Mouse (Mus musculus) stomach, postnatal 0 days (tissue): Measurements from ENCODE around the gene Slc7a7. TPM values are rescaled to one million over a fixed set of nuclear protein-coding genes. Genes with fewer than 3 reads are reported as not detected.

Experiments used
- ATAC-seq: fragments of 200-750 bp; cut with Nextera tagmentation; 2 replicates; pipeline ENCODE4 v1.8.0; 2017; ENCODE audit not compliant: low FRiP score, low TSS enrichment
- DNase-seq: peaks from one replicate; pipeline ENCODE4 v3.0.0-alpha.2; 2016; ENCODE audit warnings: low spot score
- H3K27ac ChIP-seq: fragments of 300-500 bp; sonication (generic); replicated peaks from 2 replicates; pipeline ENCODE4 v1.5.1; 2014; ENCODE audit warnings: mild to moderate bottlenecking, control low read depth
- H3K27me3 ChIP-seq: fragments of 300-500 bp; sonication (generic); 2 replicates; pipeline ENCODE4 v1.6.1; 2014; ENCODE audit warnings: low read length; ENCODE audit not compliant: control insufficient read depth, insufficient read depth
- H3K36me3 ChIP-seq: fragments of 300-500 bp; sonication (generic); 2 replicates; pipeline ENCODE4 v1.6.1; 2014; ENCODE audit warnings: low read length, mixed read lengths; ENCODE audit not compliant: control insufficient read depth, insufficient read depth
- H3K4me1 ChIP-seq: fragments of 300-500 bp; sonication (generic); replicated peaks from 2 replicates; pipeline ENCODE4 v1.6.1; 2014; ENCODE audit warnings: antibody characterized with exemption; ENCODE audit not compliant: control insufficient read depth, insufficient read depth
- H3K4me2 ChIP-seq: fragments of 300-500 bp; sonication (generic); replicated peaks from 2 replicates; pipeline ENCODE4 v1.6.1; 2014; ENCODE audit warnings: low read depth, mild to moderate bottlenecking, control low read depth, moderate library complexity
- H3K4me3 ChIP-seq: fragments of 300-500 bp; sonication (generic); 2 replicates; pipeline ENCODE4 v1.5.1; 2014; ENCODE audit warnings: low read depth, low read length, control low read depth
- H3K9ac ChIP-seq: fragments of 300-500 bp; sonication (generic); 2 replicates; pipeline ENCODE4 v1.6.1; 2014; ENCODE audit warnings: mild to moderate bottlenecking, low read length, control low read depth, mixed read lengths
- H3K9me3 ChIP-seq: fragments of 300-500 bp; sonication (generic); 2 replicates; pipeline ENCODE4 v1.6.1; 2016; ENCODE audit warnings: low read length; ENCODE audit not compliant: control insufficient read depth
- CTCF ChIP-seq: IDR thresholded peaks from 2 replicates; pipeline ENCODE4 v1.5.1; 2016; ENCODE audit warnings: antibody characterized with exemption, low read depth, mild to moderate bottlenecking, moderate library complexity
- EP300 ChIP-seq: optimal IDR thresholded peaks from 2 replicates; pipeline ENCODE3; 2016; ENCODE audit warnings: antibody characterized with exemption
- WGBS: fragments of 180-500 bp; shearing (Covaris S2); extraction: QIAGEN DNeasy Blood & Tissue Kit; methylation state at CpG from one replicate; pipeline ENCODE4 v1.1.7; 2014; 5-methylcytosine and 5-hydroxymethylcytosine counted together
- polyA plus RNA-seq: library from polyadenylated mRNA; unstranded; fragments of >200 nt; fragmentation: Nextera tagmentation; extraction: Ambion mirVana; gene quantifications from 2 replicates; pipeline ENCODE4 v1.2.1, GENCODE M21; 2015

Gene Slc7a7
- polyA plus RNA-seq, 1 experiment from 2014 or later = 9.5 TPM

- Histone ChIP-seq H3K4me1 (no peaks in the 10 kb centered on the region), H3K9me3 (no peaks in the 10 kb centered on the region), H3K36me3 (no peaks in the 10 kb centered on the region), H3K4me3 (no peak overlapping the region), H3K4me2 (no peak overlapping the region), H3K9ac (no peak overlapping the region), H3K27me3 (no peaks in the 10 kb centered on the region), H3K27ac (no peak overlapping the region)
- 45% methylated on average over 8 of the region's 8 CpGs for WGBS
- DNase-seq (no peak), ATAC-seq (no peak)
- no peak for TF ChIP-seq EP300
- no peak for TF ChIP-seq CTCF
These were observed 18.6 kb downstream of the Slc7a7 start for GRCm38 (mm10) chr14:54398921-54399382.

- DNase-seq = no peak
These were observed 19.1 kb downstream of the Slc7a7 start for GRCm38 (mm10) chr14:54398528-54398916.

GRCm38 (mm10) chr14:54397872-54398527 lies 19.6 kb downstream of the Slc7a7 start:
- H3K9me3 ChIP-seq = no peaks in the 10 kb centered on the region
- no peak overlapping the region for H3K4me3 ChIP-seq
- H3K27me3 ChIP-seq = no peaks in the 10 kb centered on the region
- no peak overlapping the region for H3K27ac ChIP-seq
- no peaks in the 10 kb centered on the region for H3K36me3 ChIP-seq
- DNase-seq = no peak
- no peaks in the 10 kb centered on the region for H3K4me1 ChIP-seq
- no peak overlapping the region for H3K4me2 ChIP-seq
- ATAC-seq = no peak
- WGBS = 81% methylated on average over 7 of the region's 7 CpGs
- no peak overlapping the region for H3K9ac ChIP-seq
- TF ChIP-seq EP300 (no peak), CTCF (no peak)

More at GRCm38 (mm10) chr14:54398528-54398916, 19.1 kb downstream of the Slc7a7 start:
- Histone ChIP-seq H3K36me3 (no peaks in the 10 kb centered on the region), H3K9me3 (no peaks in the 10 kb centered on the region), H3K27me3 (no peaks in the 10 kb centered on the region), H3K4me1 (no peaks in the 10 kb centered on the region), H3K4me2 (no peak overlapping the region), H3K27ac (no peak overlapping the region), H3K4me3 (no peak overlapping the region), H3K9ac (no peak overlapping the region)
- TF ChIP-seq CTCF (no peak), EP300 (no peak)
- 65% methylated on average over 7 of the region's 7 CpGs for WGBS
- ATAC-seq = no peak

GRCm38 (mm10) chr14:54396685-54397084 lies 20.9 kb downstream of the Slc7a7 start:
- Histone ChIP-seq H3K27ac (no peak overlapping the region), H3K4me2 (no peak overlapping the region), H3K4me3 (no peak overlapping the region), H3K27me3 (no peaks in the 10 kb centered on the region), H3K36me3 (no peaks in the 10 kb centered on the region), H3K9ac (no peak overlapping the region), H3K4me1 (no peaks in the 10 kb centered on the region), H3K9me3 (no peaks in the 10 kb centered on the region)
- DNase-seq = no peak
- no peak for ATAC-seq
- TF ChIP-seq EP300 (no peak), CTCF (no peak)
- 49% methylated on average over 7 of the region's 7 CpGs for WGBS

- no peak for ATAC-seq
- Histone ChIP-seq H3K27me3 (no peaks in the 10 kb centered on the region), H3K4me2 (no peak overlapping the region), H3K36me3 (no peaks in the 10 kb centered on the region), H3K4me3 (no peak overlapping the region), H3K9me3 (no peaks in the 10 kb centered on the region), H3K4me1 (no peaks in the 10 kb centered on the region), H3K27ac (no peak overlapping the region), H3K9ac (no peak overlapping the region)
- DNase-seq = no peak
- no peak for TF ChIP-seq CTCF
- no peak for TF ChIP-seq EP300
These were observed 23.3 kb downstream of the Slc7a7 start for GRCm38 (mm10) chr14:54394309-54394708.

- Histone ChIP-seq H3K4me1 (no peaks in the 10 kb centered on the region), H3K4me2 (no peak overlapping the region), H3K36me3 (no peaks in the 10 kb centered on the region), H3K9ac (no peak overlapping the region), H3K27me3 (no peaks in the 10 kb centered on the region), H3K27ac (no peak overlapping the region), H3K4me3 (no peak overlapping the region), H3K9me3 (no peaks in the 10 kb centered on the region)
- no peak for TF ChIP-seq EP300
- no peak for TF ChIP-seq CTCF
- WGBS = 57% methylated on average over 3 of the region's 3 CpGs
- no peak for ATAC-seq
- DNase-seq = no peak
These were observed 23.8 kb downstream of the Slc7a7 start for GRCm38 (mm10) chr14:54393794-54394193.
